Mouse (Mus musculus): ENCODE measurements around the gene Ncapd2. TPM values are rescaled to one million over a fixed set of nuclear protein-coding genes. Genes with fewer than 3 reads are reported as not detected.
A peak's percentile ranks its signal among the peaks of the same experiment; 100 is the strongest.

Gene Ncapd2
- total RNA-seq (2015) (205 and 228 TPM in 2 replicates), total RNA-seq (2017) (207 and 256 TPM in 2 replicates)

- peak; percentile 89 for ATAC-seq (replicated peaks; ENCODE audit: poor library complexity)
Measured at GRCm38 (mm10) chr6:125191332-125192015, at the start of gene Ncapd2, which contains the start of gene Mrpl51. Gene Ncapd2, minus strand, starts transcription at chr6:125191701. Gene Mrpl51, plus strand, starts transcription at chr6:125191801.

- no peak for ATAC-seq (replicated peaks; ENCODE audit: poor library complexity)
Measured at GRCm38 (mm10) chr6:125240617-125241016, 49.1 kb upstream of the Ncapd2 start.

DNA sequence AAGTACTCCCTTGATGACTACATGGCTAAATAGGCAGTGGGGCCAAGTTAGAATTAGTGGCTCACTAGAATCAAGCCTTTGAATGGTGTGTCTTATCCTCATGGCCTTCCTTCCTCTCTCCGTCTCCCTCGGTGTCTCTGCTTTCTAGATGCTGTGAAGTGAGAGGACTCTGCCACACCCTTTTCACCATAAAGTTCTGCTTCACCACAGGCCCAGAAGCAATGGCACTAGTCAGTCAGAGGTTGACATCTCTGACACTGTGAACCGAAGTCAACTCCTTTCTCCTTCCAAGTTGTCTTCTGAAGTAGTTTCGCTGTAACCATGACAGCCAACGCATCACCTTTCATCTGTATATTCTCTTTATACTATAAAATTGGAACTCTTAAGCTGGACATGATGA, 48.0 kb upstream of the Ncapd2 start:
- ATAC-seq (replicated peaks; ENCODE audit: poor library complexity): no peak

DNA sequence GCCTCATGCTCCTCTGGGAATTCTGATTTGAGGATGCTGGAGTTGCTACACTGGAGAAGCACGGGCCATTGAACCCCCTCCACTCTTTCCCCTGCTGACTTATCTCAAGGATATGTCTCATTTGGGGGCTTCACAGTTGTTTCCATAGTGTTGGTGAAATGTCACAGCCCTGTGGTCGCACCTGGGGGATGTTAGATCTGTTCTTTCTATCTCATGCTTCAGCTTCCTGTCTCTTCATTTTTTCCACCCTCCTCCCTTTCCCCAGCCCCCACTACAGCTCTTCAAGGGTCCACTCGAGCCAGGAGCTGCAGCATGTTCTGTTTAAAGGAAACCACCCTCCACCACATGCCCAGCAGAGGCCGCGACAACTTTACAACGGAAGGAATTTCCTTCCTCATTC, 46.9 kb upstream of the Ncapd2 start:
- peak; percentile 24; the same call in 1 of the 2 replicates for ATAC-seq (replicated peaks; ENCODE audit: poor library complexity)

DNA sequence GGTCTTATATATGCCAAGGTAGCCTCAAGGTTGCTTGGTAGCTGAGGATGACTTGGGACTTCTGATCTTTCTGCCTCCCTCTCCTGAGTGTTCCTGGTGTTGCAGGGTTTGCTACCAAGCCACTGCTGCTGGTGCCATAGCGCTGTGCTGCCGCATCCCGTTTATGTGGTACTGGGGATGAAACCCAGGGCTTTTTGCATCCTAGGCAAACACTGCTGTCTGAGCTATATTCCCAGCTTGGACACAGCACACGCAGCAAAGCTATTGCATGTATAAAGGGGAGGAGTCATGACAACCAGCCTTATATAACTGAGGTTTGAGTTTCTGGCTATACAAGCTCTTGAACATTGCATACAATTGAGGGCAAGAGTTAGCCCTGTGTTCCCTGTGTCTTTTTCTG, 45.9 kb upstream of the Ncapd2 start:
- peak; percentile 16; the same call in 1 of the 2 replicates for ATAC-seq (replicated peaks; ENCODE audit: poor library complexity)

- peak; percentile 8; the same call in 1 of the 2 replicates for ATAC-seq (replicated peaks; ENCODE audit: poor library complexity)
Measured at GRCm38 (mm10) chr6:125236782-125237181, 45.3 kb upstream of the Ncapd2 start, which contains the start of gene Cd27. Gene Cd27, minus strand, starts transcription at chr6:125237010.

- ATAC-seq (replicated peaks; ENCODE audit: poor library complexity): no peak
Measured at GRCm38 (mm10) chr6:125236341-125236740, 44.8 kb upstream of the Ncapd2 start.

GRCm38 (mm10) chr6:125234520-125234828, 43.0 kb upstream of the Ncapd2 start:
- no peak for ATAC-seq (replicated peaks; ENCODE audit: poor library complexity)

DNA sequence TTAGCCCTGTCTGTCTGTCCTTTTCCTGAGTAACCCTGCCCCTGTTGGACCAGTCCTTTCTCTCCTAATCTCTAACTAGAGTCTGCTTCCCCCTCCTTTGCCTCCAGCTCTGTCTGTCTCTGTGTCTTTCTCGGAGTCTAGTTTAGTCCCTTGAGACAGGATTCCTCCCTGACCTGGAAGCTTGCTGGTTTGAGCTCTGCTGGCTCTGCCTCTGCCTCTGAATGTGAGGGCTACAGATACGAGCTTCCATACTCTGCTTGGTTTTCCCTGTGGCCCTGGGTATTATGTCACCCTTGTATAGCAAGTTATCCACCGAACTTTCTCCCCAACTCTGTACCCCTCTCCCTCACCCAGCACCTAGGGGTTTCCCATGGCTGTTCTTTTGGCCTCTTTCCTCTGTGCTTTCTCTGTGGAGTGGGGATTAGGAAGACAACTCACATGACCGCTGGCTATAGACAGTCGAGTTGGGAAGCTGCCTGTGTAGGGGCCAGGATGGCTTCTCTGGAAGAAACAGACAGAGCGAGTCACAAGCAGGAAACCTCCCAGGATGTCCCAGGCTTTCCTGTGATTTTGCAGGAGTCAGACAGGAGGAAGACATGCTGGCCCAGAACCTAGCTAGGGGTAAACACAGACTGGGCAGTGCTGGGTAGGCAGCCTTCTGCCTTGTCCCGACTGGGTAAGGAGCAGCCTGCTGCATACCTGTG, 42.5 kb upstream of the Ncapd2 start:
- ATAC-seq (replicated peaks; ENCODE audit: poor library complexity): no peak

DNA sequence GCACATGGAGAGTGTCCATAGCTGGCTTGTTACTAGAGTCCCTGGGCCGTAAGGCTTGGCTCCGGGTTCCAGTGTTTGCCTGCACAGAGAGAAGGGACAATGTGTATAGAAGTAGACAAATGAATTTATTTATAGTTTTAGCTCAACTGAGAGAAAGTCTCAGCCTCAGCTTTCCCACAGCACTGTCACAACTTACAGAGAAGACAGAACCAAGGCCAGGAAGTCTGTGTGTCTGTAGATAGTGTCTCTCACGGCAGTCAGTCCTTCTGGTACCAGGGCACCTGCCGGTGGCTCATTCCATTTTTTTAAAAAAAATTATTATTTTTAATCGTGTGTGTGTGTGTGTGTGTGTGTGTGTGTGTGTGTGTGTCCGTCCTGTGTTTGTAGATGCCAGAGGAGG, 41.0 kb upstream of the Ncapd2 start:
- ATAC-seq (replicated peaks; ENCODE audit: poor library complexity): peak; percentile 16; the same call in 1 of the 2 replicates

DNA sequence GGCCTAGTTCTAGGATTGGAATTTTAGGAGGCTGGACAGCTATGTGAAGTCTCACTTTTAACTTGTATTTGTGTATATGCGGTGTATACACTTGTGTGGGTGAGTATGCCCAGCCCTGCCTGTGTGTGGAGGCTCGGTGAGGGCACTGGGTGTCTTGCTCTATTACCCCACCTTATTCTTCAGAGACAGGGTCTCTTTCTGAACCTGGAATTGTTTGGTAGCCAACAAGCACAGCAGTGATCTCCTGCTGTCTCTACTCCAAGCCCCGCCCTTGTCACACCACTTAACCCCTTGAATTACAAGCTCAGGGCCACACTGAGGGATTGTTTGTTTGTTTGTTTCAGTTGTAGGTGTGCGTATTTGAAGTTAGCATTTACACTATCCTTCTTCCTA, 40.5 kb upstream of the Ncapd2 start:
- ATAC-seq (replicated peaks; ENCODE audit: poor library complexity): peak; percentile 27; the same call in 1 of the 2 replicates

DNA sequence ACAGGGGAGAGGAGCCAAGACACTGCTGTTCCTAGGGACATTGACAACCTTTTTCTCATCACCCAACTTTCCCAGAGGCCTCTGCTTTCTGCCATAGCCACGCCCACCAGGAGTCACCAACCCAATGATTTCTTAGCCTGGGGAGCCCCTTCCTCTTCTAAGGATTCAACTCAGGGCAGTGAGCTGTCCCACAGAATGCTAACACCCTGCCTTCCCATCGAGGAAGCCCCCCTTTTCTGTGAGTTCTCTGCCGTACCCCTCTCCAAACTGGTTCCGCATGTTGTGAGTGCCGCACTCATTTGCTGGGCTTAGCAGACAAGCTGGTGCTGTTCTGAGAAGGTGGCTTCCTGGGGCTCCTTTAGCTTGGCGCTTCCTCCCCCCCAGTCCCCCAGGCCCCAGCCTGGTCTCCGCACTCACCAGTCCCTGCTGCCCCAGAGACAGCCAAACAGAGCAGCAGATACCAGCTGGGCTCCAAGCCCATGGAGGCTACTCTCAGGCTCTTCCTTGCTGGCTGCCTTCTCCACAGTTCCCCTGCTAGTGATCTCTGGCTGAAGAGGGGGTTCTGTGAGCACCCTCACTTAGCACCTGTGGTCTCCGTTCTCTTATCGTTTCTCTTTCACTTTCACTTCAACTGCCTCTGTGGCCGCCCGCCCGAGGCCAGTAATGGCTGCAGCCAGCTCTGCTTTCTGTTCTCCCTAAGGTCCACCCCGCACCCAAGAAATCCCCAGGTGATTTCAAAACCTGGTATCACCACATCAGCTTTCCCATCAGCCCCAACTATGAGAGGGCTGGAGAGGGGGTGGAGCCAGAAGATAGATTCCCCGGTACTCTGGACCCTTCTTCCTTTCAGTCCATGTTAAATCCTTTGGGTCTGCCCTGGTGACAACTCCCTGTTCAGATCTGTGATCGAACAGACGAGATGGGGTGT, 39.9 kb upstream of the Ncapd2 start, which contains the start of gene Tapbpl:
Tapbpl (minus strand) TSS at position 744 of the 928 bp plus-strand sequence.
- peak; percentile 69 for ATAC-seq (replicated peaks; ENCODE audit: poor library complexity)

- ATAC-seq (replicated peaks; ENCODE audit: poor library complexity): no peak
Measured at GRCm38 (mm10) chr6:125230571-125230970, 39.1 kb upstream of the Ncapd2 start.

DNA sequence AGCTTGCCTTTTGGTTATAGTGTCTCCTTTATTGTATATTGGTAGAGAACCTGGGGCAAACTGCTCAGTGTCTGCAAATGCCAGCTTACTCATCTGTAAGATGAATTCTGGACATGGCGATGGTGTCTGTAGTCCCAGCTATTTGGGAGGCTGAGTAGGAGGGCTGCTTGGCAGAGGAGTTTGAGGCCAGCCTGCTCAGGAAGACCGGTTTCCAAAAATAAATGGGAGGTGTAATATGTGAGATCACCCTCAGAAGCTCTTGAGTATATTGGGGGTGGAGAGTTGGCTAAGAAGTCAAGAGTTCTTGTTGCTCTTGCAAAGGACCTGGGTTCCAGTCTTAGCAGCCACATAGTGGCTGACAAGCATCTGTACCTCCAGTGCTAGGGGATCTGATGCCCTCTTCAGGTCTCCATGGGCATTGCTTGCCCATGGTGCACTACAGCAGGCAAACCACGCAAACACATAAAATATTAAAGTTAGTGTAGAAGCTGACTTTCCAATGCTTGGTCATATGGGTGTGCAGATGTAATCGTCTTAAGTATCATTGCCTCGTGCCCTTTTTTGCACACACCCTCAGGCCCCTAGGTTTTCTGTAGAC, 34.1 kb upstream of the Ncapd2 start:
- peak; percentile 83 for ATAC-seq (replicated peaks; ENCODE audit: poor library complexity)

DNA sequence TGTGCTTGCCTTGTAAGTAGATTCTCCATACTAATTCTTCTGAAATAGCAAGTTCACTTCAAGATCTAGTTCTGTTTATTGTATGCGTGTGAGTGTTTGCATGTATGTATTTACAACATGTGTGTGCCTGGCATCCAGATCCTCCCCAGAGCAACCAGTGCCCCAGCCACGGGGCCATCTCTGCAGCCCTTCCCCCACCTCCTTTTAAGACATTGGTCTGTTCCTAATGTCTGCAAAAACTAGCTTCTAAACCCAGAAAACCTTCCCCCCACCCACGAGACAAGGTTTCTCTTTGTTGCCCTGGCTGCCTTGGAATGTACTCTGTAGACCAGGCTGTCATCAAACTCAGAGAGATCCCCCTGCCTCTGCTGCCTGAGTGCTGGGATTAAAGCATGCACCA, 31.1 kb upstream of the Ncapd2 start:
- no peak for ATAC-seq (replicated peaks; ENCODE audit: poor library complexity)

GRCm38 (mm10) chr6:125222146-125222545, 30.6 kb upstream of the Ncapd2 start:
- ATAC-seq (replicated peaks; ENCODE audit: poor library complexity): no peak

DNA sequence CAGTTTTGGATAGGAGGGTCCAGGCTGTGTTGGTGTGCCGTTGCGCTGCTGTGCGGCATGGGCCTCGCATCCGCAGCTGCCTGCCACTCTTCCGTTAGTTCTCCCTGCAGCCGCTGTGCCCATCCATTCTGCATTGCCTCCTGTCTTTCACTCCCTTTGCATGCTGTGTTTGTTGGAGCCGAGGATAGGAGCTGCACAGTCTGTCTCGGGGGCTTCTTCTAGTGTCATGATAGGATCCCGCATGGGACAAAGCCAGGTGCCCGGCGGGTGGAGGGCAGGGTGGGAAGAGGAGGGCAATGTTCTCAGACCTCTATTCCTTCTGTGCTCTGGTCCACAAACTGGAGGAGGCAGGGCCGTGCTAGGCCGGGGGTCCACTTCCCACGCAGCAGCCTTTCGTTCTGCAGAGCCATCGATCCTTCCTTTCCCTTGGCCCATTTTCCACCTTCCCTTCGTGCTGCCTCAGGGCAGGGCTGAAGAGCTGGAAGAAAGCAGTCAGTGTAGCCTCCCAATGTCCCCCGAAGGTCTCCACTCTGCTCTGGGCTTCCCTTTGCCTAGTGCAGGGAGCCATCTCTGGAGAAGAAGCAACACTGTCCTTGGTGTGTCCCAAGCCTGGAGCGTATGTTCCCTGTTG, 29.7 kb upstream of the Ncapd2 start:
- ATAC-seq (replicated peaks; ENCODE audit: poor library complexity): no peak

DNA sequence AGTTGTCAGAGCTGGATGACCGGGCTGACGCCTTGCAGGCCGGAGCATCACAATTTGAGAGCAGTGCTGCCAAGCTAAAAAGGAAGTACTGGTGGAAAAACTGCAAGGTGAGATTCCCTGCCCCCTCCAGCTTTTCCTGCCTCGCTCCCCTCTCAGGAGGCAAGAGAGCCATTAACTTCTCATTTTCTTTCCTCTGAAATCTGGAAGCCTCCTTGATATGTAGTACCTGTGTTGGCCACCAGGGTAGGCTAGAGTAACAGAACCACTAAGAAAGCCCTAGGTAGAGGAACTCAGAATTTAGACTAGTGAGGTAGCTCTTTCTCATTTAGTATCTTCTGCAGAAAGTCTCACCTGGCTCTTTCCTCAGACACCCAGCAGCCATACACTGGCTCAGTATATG, 27.5 kb upstream of the Ncapd2 start:
- ATAC-seq (replicated peaks; ENCODE audit: poor library complexity): peak; percentile 38

GRCm38 (mm10) chr6:125217899-125218298, 26.4 kb upstream of the Ncapd2 start:
- no peak for ATAC-seq (replicated peaks; ENCODE audit: poor library complexity)

- no peak for ATAC-seq (replicated peaks; ENCODE audit: poor library complexity)
Measured at GRCm38 (mm10) chr6:125216898-125217297, 25.4 kb upstream of the Ncapd2 start.
